ENCODE assay signal across 37 mouse cellular contexts in the genomic region with DNA sequence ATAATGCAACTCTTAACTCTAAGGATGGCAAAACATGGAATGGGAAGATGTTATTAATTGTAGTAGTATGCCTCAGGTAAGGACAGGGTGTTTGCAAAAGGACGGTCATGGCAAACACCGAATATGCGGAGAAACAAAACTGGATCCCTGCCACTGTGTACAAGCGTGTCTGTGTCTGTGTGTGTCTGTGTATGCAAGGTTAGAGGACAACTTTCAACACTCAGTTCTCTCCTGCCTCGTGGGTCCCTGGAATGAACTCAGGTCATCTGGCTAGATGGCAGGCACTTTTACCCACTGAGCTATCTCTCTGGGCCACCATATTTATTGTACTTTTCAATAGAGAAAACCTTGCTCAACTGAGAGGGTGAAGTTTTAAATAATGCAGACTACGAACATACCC. TPM values are rescaled to one million over a fixed set of nuclear protein-coding genes. Genes with fewer than 3 reads are reported as not detected.
"Had no signal": no experiment of that assay in that cellular context is flagged by ENCODE, and none has a peak within 500 bp of the region (broad histone marks: within the 10 kb centered on the region; RNA-seq: fewer than 3 reads in every experiment).

No protein-coding gene starts in this region.

- H3K4me1 ChIP-seq: heart, embryonic 10.5 days; heart, embryonic 13.5 days; heart, embryonic 15.5 days; hindbrain, embryonic 10.5 days; hindbrain, embryonic 12.5 days; hindbrain, embryonic 13.5 days; hindbrain, embryonic 15.5 days; intestine, embryonic 15.5 days; kidney, embryonic 15.5 days had no signal

- DNase-seq: heart, adult 2 months; heart, postnatal 10 days; heart, postnatal 14 days; heart, postnatal 36 days; heart, postnatal 4 days; kidney, adult 11 months; kidney, adult 18-20 months; kidney, adult 2 months; kidney, adult 8-10 months; kidney, adult 9 months; kidney, postnatal 10 days; kidney, postnatal 14 days; kidney, postnatal 25 days; kidney, postnatal 36 days; kidney, postnatal 4 days; layer of hippocampus, adult 9-11 months; layer of hippocampus, postnatal 36 days had no signal

- ATAC-seq: hindbrain, embryonic 16.5 days; hindbrain, postnatal 0 days; inflammation-experienced regulatory T-cells, adult 6 months; intestine, embryonic 15.5 days; intestine, embryonic 16.5 days; intestine, postnatal 0 days had no signal

- H3K4me3 ChIP-seq: heart, adult 2 months; heart, embryonic 10.5 days; heart, embryonic 13.5 days; heart, embryonic 15.5 days; hindbrain, embryonic 10.5 days; hindbrain, embryonic 12.5 days; hindbrain, embryonic 13.5 days; hindbrain, embryonic 15.5 days; intestine, embryonic 15.5 days; kidney, embryonic 15.5 days; layer of hippocampus, adult 2 months had no signal

- H3K4me2 ChIP-seq: heart, embryonic 11.5 days; heart, embryonic 13.5 days; heart, embryonic 15.5 days; hindbrain, embryonic 12.5 days; hindbrain, embryonic 13.5 days; hindbrain, embryonic 14.5 days; hindbrain, embryonic 15.5 days; intestine, embryonic 15.5 days; kidney, embryonic 15.5 days had no signal

- H3K27me3 ChIP-seq: heart, embryonic 13.5 days; heart, embryonic 15.5 days; hindbrain, embryonic 12.5 days; hindbrain, embryonic 13.5 days; hindbrain, embryonic 15.5 days; intestine, embryonic 15.5 days; kidney, embryonic 15.5 days had no signal

- H3K9me3 ChIP-seq: heart, embryonic 10.5 days; heart, embryonic 13.5 days; heart, embryonic 15.5 days; hindbrain, embryonic 10.5 days; hindbrain, embryonic 12.5 days; hindbrain, embryonic 13.5 days; hindbrain, embryonic 15.5 days; intestine, embryonic 15.5 days; kidney, embryonic 15.5 days had no signal

- H3K27ac ChIP-seq: heart, adult 2 months; heart, embryonic 10.5 days; heart, embryonic 13.5 days; heart, embryonic 15.5 days; hindbrain, embryonic 10.5 days; hindbrain, embryonic 12.5 days; hindbrain, embryonic 13.5 days; hindbrain, embryonic 14.5 days; hindbrain, embryonic 15.5 days; hindbrain, postnatal 0 days; intestine, embryonic 15.5 days; kidney, embryonic 15.5 days; kidney, postnatal 0 days; layer of hippocampus, adult 2 months had no signal

- H3K9ac ChIP-seq: heart, embryonic 13.5 days; heart, embryonic 15.5 days; hindbrain, embryonic 12.5 days; hindbrain, embryonic 13.5 days; hindbrain, embryonic 14.5 days; hindbrain, embryonic 15.5 days; intestine, embryonic 15.5 days; kidney, embryonic 15.5 days had no signal

RNA-seq across cellular contexts. Expression of a gene that starts 40.3 kb away (rescaled TPM):
- total RNA-seq: heart, adult 2 months; heart, postnatal 10 days; heart, postnatal 14 days; heart, postnatal 25 days; heart, postnatal 36 days; hematopoietic stem cell, adult 5-6 weeks had no signal
- polyA plus RNA-seq: heart, adult 2 months; hindbrain, postnatal 0 days had no signal
